Mouse (Mus musculus) testis, adult 2 months (tissue): ENCODE measurements around the gene Rab3gap1.

Experiments
- CTCF ChIP-seq: fragments of 200-500 bp; IDR thresholded peaks from 2 replicates; pipeline ENCODE4 v1.5.1; 2012; ENCODE audit warnings: low read depth, mild to moderate bottlenecking, inconsistent platforms, low read length, moderate library complexity; ENCODE audit not compliant: control insufficient read depth, insufficient read depth, insufficient replicate concordance
- POLR2A ChIP-seq: fragments of 200-500 bp; IDR thresholded peaks from 2 replicates; pipeline ENCODE4 v1.6.1; 2012; ENCODE audit warnings: low read depth, mild to moderate bottlenecking, inconsistent platforms, low read length, moderate library complexity; ENCODE audit not compliant: control insufficient read depth

DNA sequence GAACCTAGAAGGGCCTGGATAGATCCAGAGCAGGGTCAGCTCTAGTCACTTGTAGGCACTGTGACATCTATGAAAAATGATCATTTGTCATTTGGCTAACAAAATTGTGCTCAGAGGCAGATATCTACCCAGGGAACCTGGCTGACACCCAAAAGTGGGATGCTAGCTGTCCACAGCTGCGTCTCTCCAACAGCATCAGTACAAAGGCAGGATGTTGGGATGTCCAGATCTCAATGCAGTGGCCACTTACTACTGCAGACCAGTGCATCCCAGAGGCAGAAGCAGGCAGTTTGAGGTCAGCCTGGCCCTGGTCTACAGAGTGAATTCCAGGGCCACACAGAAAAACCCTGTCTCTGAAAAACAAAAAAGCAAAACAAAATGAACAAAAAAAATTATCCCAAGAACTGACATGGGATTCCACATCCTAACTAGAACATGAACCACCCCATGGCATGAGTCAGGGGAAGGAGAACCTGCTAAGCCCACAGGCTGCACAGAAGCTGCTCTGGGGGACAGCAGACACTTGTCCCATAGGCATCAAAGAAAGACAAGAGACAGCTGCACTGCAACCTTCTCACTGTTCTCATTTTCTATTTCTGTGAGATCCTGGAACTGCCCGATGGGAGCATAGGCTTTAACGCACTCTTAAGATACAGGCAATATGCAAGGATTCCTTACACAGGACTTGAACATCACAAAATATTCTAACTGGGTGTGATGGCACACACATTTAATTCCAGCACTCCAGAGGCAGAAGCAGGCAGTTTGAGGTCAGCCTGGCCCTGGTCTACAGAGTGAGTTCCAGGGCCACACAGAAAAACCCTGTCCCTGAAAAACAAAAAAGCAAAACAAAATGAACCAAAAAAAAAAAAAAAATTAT, 77.4 kb downstream of the Rab3gap1 start:
- no peak for TF ChIP-seq CTCF
- TF ChIP-seq POLR2A, result no peak
